Mouse (Mus musculus) liver, postnatal 0 days (tissue): ENCODE measurements around the gene Dus3l.

Experiments used
- CTCF ChIP-seq: sonication (generic); IDR thresholded peaks from 2 replicates; pipeline ENCODE4 v1.5.1; 2016; ENCODE audit warnings: antibody characterized with exemption, low read depth
- EP300 ChIP-seq: IDR thresholded peaks from 2 replicates; pipeline ENCODE4 v1.6.1; 2016; ENCODE audit warnings: antibody characterized with exemption, low read depth, mild to moderate bottlenecking

- 0 out of 2 replicates have a peak, but pooled peaks have one; percentile 1 for TF ChIP-seq CTCF
- TF ChIP-seq EP300 = no peak
Measured at GRCm38 (mm10) chr17:56757416-56758123, 7.0 kb upstream of the Dus3l start, which contains the start of gene Nrtn.
